Mouse (Mus musculus): ENCODE data around the gene Hoxc9. TPM values are rescaled to one million over a fixed set of nuclear protein-coding genes. Genes with fewer than 3 reads are reported as not detected.
A peak's percentile ranks its signal among the peaks of the same experiment; 100 is the strongest.

Hoxc9 gene
- polyA plus RNA-seq, 1 experiment: not detected

DNA sequence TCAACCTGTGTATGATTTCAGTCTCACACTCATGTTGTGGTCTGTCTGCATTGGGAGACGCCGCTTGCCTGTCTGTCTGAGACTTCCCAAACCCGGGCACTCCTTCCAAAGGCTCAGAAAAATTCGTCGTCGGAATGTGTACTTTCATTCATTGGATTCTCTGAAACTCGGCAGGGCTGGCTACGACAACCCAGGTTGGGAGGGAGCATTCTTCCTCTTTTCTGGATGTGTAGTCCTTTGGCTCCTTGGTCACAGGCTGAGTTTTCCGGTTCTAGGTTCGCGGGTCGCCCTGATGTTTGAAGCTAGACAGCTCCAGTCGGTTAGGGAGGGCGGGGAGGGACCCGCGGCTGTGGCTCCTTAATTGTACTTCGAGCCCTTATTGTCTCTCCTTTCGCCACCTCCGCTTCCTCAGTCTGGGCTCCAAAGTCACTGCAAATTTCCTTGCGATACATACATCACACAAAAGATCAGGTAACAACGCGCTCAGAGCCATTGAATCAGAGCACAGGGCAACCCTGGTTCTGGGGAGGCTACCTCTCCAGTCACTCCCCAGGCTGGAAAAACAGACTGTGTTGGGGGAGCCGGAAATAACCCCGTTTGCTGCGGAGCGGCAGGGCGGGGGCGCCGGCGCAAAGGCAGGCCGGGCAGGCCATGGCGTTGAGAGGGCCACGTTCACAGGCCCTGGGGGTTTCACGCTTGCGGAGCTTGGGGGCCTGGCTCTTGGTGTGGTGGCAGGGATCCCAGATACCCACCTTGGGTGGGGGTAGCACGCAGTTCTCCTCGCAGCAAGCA is 588 bp downstream of the Hoxc9 start:
- DNase-seq (ENCODE audit: extremely low spot score in 1 of 2, low spot score in 1 of 2): no peak

DNA sequence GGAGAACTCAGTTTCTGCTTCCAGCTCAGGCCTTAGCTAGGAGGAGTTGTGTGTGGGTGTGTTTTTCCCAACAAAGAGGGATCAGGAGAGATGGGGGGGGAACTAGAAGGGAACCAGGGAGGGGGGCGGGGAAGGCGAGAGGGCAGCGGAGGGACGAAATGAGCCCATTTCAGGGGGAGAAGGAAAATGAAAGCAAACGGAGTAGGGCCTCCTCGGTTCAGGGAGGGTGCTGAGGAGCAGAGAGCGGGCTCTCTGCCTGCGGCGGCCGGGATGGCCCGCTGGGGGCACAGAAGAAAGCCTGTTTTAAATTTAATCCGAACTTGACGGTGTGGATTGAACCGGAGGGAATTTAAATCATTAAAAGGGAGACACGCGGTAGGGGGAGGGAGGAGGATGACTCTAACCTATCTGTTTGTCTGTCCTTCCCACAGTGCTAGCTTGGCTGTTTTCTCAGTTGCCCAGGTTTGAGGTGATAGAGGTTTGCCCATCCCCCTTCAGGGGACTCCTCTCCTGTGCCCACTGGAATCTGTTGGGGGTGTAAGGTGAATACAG is 1.3 kb downstream of the Hoxc9 start:
- DNase-seq (ENCODE audit: extremely low spot score in 1 of 2, low spot score in 1 of 2): no peak

DNA sequence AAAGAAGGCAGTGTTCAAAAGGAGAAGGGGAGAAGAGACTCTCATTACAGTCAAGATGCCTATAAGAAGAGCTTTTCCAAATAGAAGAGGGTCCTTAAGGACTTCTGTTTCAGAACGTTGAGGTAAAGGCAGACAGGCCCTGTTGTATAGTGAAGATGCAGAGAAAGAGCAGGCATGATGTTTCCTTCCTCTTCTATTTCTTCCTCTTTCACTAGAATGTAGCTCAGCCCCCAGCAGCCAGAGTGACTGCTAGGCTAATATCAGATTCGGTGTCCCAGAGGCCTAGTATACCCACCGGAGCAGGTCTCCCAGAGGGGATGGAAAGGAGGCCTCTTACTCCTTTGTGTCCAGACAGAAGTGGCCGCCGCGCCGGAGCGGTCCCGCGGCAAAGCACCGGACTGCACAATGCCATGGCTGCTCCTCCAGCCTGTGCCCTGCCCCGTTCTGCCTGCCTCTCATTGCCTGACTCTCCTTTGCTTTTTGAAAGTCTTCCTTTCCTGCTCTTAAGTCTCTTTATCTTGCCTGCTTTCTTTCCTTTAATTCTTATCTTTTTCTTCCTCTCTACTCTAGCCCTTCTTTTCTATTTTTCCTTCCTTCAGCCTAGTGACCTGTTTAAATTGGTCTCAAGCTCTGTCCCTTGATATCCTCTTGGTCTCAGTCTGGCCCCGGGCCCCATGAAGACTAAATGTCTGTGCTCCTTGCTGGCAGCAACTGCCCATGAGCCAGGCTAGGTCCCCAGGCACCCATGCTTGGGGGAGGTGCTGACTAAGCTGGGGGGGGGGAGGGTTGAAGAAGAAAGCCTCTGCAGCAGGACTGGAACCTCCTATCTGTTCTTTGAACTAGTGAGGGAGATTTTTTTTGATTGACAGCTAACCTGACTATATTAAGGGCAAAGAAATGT is 2.6 kb downstream of the Hoxc9 start:
- DNase-seq (ENCODE audit: extremely low spot score in 1 of 2, low spot score in 1 of 2): no peak

DNA sequence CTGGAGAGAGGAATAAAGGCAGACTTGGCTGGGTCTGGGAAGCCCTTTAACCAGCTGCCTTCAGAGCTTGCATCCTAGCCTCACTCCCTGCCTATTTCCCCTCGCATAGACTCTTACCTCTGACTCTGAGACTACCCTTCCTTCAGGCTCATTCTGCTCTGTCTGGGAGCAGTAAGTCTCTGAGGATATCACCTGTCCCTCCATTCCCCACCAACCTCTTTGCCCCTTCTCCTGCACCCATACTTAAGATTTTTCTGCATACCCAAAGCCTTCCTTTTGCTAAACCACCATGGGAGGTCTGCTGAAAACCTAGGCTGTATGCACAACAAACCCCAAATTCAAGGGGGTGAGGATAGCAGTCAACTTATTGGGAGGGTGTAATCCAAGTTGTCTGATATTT is 3.7 kb downstream of the Hoxc9 start:
- no peak for DNase-seq (ENCODE audit: extremely low spot score in 1 of 2, low spot score in 1 of 2)

DNA sequence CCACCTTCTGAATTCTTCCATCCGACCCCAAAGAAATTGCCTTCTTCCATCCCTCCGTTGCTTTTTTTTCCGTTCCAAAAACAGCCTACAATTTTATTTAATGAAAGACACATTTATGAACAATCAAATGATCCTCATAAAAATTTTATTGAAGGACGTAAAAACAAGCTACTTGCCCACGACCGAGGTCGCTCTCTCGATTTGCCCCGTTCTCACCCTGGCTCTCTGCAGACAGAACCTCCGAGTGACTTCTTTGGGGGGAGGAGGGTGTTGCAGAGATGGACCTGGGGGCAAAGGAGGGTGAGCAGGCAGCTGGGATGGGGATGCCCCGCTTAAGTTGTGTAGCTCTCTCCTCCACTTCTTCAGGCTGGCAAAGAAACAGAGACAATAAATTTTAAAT is 4.1 kb downstream of the Hoxc9 start:
- DNase-seq (ENCODE audit: extremely low spot score in 1 of 2, low spot score in 1 of 2): no peak

DNA sequence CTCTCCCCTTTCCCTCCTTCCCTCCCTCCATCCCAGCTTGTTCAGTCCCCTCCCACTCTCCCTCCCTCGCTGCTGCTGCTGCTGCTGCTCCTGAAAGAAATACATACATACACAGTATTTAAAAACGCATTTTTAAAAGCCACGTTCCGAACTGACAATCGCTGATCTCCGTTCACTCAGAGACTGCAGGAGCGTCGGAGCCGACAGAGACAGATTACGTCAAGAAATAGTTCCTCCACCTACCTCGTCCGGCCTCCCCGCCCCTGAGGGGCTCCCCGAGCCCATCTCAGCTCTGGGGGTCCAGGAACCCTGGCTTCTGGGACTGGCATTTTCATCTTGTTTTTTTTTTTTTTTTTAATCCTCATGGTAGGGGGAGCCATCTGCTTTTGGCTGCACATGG is 4.7 kb downstream of the Hoxc9 start:
- DNase-seq (ENCODE audit: extremely low spot score in 1 of 2, low spot score in 1 of 2): no peak

DNA sequence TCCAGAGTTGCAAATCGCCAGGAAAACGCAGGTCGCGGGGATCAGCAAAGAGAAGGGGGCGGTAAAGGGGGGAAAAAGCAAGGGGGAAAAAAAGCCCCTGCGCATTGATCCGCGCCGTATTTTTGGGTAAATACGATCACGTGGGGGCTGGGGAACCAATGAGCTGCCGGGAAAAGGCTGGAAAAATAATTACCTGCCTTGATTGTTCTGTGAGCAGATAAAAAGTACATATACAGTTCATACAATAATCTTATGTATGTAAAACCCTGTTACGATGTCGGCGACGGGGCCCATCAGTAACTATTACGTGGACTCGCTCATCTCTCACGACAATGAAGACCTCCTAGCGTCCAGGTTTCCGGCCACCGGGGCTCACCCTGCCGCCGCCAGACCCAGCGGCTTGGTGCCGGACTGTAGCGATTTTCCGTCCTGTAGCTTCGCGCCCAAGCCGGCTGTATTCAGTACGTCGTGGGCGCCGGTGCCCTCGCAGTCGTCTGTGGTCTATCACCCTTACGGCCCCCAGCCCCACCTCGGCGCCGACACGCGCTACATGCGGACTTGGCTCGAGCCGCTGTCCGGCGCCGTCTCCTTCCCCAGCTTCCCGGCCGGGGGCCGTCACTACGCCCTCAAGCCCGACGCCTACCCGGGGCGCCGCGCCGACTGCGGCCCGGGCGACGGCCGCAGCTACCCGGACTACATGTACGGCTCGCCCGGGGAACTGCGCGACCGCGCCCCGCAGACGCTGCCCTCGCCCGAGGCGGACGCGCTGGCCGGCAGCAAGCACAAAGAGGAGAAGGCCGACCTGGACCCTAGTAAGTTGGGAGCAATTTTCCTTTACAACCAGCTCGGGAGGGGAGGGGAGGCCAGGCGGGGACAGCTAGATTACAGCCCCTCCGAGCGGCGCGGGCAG is 5.4 kb downstream of the Hoxc9 start:
- no peak for DNase-seq (ENCODE audit: extremely low spot score in 1 of 2, low spot score in 1 of 2)

DNA sequence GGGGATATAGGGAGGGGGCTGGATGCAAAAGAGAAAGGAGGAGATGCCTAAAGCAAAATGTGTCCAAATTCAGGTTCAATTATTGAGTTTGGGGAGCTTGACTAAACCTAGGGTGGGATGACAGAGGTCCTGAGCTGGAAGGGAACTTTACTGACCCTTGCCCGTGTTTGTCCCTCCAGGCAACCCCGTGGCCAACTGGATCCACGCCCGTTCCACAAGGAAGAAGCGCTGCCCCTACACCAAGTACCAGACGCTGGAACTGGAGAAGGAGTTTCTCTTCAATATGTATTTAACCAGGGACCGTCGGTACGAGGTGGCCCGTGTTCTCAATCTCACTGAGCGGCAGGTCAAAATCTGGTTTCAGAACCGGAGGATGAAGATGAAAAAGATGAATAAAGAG is 7.5 kb downstream of the Hoxc9 start:
- no peak for DNase-seq (ENCODE audit: extremely low spot score in 1 of 2, low spot score in 1 of 2)

DNA sequence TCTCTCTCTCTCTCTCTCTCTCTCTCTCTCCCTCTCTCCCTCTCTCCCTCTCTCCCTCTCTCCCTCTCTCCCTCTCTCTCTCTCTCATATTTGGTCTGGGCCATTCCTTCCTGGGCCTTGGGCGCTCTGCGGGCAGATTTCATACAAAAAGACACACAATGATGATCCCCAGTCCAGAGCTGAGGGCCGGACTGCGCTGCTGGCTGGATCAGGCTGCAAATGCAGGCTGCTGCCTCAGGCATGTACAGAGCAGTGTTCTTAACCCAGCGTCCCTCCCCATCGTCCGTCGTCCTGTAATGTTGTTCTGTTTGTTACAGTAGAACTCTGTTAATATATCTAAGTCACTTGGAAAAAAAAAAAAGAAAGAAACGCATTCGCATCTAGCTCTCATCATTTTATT is 8.3 kb downstream of the Hoxc9 start:
- DNase-seq (ENCODE audit: extremely low spot score in 1 of 2, low spot score in 1 of 2): no peak

DNA sequence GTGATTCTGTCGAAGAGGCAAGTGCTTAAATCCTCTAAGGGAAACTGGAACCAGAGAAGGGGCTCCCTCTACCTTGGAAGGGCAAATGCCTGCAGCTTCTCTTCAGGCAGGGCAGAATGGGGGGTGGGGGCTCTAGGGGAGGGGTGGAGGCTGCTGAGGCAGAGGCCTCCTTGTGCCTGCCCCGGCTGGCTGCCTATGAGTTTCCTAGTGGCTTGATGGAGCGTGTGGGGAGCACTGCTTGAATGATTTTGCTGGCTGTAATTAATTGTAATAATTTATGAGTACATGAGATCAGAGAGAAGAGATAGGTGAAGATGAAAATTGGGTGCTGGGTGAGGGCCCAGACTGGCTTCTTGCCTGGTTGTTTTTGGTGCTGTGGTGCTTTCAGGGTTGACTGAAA is 8.7 kb downstream of the Hoxc9 start:
- DNase-seq (ENCODE audit: extremely low spot score in 1 of 2, low spot score in 1 of 2): no peak

DNA sequence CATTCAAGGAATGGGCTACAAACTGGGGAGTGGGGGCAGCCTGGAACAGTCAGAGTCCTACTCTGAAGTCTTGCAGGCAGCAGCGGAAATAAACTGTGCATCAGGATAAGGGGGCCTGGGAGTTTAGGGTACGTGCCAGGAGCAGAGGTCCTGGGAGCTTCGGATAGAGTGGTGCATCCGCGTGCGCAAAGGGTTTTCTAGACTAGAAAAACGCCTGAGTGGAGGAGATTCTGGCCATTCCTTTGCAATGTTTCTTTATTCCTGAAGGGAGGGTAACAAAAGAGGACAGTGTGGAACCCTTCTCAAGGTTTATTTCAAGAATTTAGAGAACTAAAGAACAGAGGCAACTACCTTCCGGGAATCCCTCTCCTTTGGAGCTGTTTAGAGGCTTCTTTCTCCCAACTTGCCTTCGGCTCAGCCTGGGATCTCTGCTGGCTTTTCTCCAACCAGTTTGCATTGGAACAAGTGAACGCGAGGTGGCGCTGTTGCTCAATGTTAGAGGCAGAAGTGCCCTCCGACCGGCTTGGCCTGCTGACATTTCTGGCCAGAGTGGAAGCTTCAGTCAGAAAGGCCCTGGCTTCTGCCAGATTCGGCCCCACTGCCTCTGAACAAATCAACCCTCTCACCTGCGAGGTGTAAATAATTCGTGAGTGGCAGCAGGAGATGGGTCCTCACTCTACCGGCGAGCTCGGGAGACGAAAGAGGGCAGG is 11.0 kb downstream of the Hoxc9 start:
- peak; percentile 44 to 93 for DNase-seq (ENCODE audit: extremely low spot score in 1 of 2, low spot score in 1 of 2)

DNA sequence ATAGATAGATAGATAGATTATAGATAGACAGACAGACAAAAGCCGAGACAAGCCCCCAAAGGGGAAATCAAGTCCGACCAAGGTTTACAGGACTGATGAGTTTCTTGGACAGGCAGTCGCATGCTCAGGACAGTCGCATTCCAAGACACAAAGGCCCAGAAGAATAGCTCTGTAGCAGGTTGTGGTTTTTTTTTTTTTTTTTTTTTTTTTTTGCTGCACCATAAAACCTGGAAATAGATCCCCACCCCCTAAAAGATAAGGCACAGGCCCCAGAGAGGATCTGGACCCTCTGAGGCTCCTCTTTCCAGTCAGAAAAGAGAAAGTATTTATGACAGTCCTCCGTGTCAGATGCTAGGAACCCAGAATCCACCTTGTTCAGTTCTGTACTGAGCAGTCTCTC is 11.8 kb downstream of the Hoxc9 start:
- DNase-seq (ENCODE audit: extremely low spot score in 1 of 2, low spot score in 1 of 2): no peak

DNA sequence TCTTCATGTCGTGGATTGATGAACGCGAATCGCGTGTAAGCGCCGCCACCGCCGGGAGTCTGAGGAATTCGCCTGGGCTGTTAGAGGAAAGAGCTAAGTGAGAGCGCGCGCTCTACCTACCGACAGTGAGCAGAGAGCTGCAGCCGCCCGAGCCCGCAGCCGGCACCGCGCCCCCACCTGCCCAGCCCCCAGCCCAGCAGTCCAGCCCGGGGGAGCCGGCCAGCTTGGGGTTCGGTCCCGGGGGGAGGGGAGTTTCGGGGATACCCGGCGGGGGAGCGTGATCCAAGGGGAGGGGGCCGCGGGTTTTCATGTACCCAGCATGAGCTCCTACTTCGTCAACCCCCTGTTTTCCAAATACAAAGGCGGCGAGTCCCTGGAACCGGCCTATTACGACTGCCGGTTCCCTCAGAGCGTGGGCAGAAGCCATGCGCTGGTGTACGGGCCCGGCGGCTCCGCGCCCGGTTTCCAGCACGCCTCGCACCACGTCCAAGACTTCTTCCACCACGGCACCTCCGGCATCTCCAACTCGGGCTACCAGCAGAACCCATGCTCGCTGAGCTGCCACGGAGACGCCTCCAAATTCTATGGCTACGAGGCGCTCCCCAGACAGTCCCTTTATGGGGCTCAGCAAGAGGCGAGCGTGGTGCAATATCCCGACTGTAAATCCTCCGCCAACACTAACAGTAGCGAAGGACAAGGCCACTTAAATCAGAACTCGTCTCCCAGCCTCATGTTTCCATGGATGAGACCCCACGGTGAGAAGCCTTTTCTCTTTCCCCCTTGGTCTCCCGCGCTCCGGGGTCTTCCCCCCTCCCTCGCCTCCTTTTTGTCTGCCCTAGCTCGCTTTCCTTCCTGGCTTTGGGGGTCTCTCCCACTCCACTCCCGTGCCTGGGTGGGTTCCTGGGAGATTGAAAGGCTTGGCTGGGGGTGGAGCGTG is 14.5 kb downstream of the Hoxc9 start, which contains the start of gene Hoxc8:
TSS of gene Hoxc8 (plus strand) at position 147 of the 937 bp plus-strand sequence.
- DNase-seq (ENCODE audit: extremely low spot score in 1 of 2, low spot score in 1 of 2): no peak

DNA sequence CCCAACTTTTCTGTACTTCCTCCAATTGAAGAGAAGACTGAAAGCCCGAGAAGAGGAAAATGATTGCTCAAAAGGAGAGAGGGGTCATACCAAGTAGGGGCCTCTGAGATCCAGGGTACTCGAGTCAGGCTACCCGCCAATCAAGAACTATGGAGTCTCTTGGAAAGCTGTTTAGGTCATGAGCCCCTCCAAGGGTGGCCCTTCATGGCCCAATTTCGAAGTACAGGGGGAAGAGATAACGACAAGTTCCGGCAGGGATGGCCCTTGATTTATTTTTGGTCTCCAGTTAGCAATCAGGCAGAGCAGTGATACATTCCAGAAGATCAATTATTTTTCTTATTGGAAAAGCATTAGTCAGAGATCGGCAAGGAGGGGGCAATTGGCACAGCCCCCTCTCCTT is 15.5 kb downstream of the Hoxc9 start:
- DNase-seq (ENCODE audit: extremely low spot score in 1 of 2, low spot score in 1 of 2): no peak

DNA sequence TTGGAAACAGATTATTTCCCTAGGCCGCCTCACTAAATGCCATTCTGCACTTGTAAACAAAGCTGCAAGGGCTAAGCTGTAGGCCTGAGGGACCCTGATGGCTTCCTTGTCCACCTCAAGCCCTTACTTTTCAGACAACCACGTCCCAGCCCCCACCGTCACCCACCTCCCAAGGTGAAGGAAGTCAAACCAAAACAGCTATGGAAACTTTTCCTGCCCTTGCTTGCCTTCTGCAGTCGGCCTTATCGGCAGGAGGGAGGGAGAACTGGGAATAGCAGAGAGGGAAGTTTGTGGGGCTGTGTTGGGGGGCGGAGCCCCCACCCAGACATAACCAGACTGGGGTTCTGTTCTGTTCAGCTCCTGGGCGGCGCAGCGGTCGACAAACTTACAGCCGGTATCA is 16.0 kb downstream of the Hoxc9 start:
- DNase-seq (ENCODE audit: extremely low spot score in 1 of 2, low spot score in 1 of 2): no peak

DNA sequence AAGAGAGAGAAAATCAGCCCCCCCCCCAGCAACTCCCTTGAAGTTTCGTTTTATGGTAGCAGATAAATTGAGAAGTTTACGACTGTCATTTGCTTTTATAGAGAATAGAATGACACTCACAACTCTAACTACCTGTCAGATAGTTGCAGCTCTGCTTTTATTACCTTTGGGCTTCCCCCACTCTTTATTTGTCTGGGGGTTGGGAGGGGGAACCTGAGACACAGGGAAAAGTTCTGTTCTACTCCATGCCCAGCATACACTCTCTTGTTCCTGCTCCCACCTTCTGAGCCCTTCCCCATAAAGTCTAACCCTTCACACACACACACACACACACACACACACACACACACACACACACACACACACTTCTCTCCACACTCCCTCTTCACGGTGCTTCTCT is 16.6 kb downstream of the Hoxc9 start:
- no peak for DNase-seq (ENCODE audit: extremely low spot score in 1 of 2, low spot score in 1 of 2)

DNA sequence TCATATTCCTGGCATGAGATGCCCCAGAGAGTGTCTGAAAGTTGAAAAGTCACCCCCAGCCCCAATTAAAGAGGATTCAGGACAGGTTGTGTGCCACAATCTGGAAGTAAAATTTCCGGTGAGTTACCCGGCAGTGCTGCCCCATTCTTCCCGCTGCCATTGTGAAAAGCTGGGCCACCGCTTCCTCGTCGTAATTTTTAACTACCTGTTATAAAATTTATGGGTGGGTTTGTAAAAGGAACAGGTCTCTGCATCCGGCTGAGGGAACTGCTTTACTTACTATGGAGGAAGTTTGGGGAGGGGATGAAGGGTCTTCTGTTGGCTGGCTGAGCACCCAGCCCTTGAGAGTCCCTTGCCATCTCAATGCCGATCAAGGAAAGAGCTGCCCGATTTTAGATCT is 20.3 kb downstream of the Hoxc9 start:
- DNase-seq (ENCODE audit: extremely low spot score in 1 of 2, low spot score in 1 of 2): no peak

DNA sequence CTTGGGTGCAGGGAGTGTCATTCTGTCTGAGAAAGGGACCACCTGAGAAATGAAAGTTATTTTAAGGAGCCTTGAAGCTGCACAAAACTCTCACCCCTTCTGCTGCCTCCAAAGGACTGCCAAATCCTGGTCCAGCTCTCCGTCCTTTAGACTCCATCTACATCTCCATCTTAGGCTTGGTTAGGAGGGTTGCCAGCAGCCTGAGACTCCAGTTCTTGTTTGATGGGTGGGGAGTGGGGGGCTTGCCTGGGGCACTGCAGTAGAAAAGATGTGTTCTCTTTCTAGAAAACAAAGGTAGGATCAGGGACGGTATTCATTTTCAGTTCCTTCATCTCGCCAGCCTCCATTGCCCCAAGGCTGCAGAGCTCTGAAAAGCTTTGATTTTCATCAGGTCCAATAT is 21.2 kb downstream of the Hoxc9 start:
- DNase-seq (ENCODE audit: extremely low spot score in 1 of 2, low spot score in 1 of 2): no peak

DNA sequence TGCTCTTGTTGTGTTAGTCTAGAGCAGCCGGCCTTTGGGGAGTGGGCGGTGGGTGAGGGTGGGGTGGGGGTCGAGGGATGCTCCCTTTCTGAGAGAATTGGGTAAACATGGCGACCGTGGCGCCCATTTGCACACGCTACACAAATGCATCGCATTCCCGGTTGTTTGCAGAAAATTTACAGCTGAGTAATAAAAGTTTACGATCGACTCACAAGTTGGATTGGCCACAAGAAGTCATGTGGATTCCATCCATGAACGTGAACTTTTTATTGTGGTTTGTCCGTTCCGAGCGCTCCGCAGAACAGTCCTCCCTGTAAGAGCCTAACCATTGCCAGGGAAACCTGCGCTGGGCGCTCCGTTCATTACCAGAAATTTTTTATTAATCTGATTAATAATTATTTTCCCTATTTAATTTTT is 21.7 kb downstream of the Hoxc9 start, which contains the start of gene Hoxc6:
TSS of gene Hoxc6 (plus strand) at position 319 of the 417 bp plus-strand sequence.
- DNase-seq (ENCODE audit: extremely low spot score in 1 of 2, low spot score in 1 of 2): no peak

Measured in frontal cortex, adult 2 months (tissue).